Mouse (Mus musculus): Measurements from ENCODE around the gene Tfap2c.

The Tfap2c gene

GRCm38 (mm10) chr2:172551872-172552271, 2.5 kb downstream of the Tfap2c start:
- DNase-seq, result no peak

GRCm38 (mm10) chr2:172552666-172553065, 3.3 kb downstream of the Tfap2c start:
- no peak for DNase-seq

- no peak for DNase-seq
These were observed 4.8 kb downstream of the Tfap2c start for GRCm38 (mm10) chr2:172554211-172554610.

- no peak for DNase-seq
These were observed 9.5 kb downstream of the Tfap2c start for GRCm38 (mm10) chr2:172558674-172559468.

GRCm38 (mm10) chr2:172561016-172561415, 11.6 kb downstream of the Tfap2c start:
- DNase-seq, result no peak

- DNase-seq, result no peak
These were observed 18.4 kb downstream of the Tfap2c start for GRCm38 (mm10) chr2:172567835-172568234.

GRCm38 (mm10) chr2:172568466-172568865, 19.1 kb downstream of the Tfap2c start:
- no peak for DNase-seq

- no peak for DNase-seq
These were observed 27.9 kb downstream of the Tfap2c start for GRCm38 (mm10) chr2:172577196-172577766.

- DNase-seq, result no peak
These were observed 29.8 kb downstream of the Tfap2c start for GRCm38 (mm10) chr2:172579221-172579620.

GRCm38 (mm10) chr2:172580536-172581265, 31.3 kb downstream of the Tfap2c start:
- DNase-seq, result no peak

- no peak for DNase-seq
These were observed 33.9 kb downstream of the Tfap2c start for GRCm38 (mm10) chr2:172583312-172583711.

GRCm38 (mm10) chr2:172585329-172585728, 35.9 kb downstream of the Tfap2c start:
- no peak for DNase-seq

- no peak for DNase-seq
These were observed 39.7 kb downstream of the Tfap2c start for GRCm38 (mm10) chr2:172589048-172589447.

GRCm38 (mm10) chr2:172590839-172591238, 41.4 kb downstream of the Tfap2c start:
- no peak for DNase-seq

- DNase-seq, result no peak
These were observed 44.9 kb downstream of the Tfap2c start for GRCm38 (mm10) chr2:172594326-172594725.

- DNase-seq, result no peak
These were observed 47.7 kb downstream of the Tfap2c start for GRCm38 (mm10) chr2:172597056-172597455.

- no peak for DNase-seq
These were observed 48.5 kb downstream of the Tfap2c start for GRCm38 (mm10) chr2:172597881-172598280.

- no peak for DNase-seq
These were observed 55.2 kb downstream of the Tfap2c start for GRCm38 (mm10) chr2:172604625-172605024.

- DNase-seq, result no peak
These were observed 56.2 kb downstream of the Tfap2c start for GRCm38 (mm10) chr2:172605642-172606041.

GRCm38 (mm10) chr2:172607710-172608109, 58.3 kb downstream of the Tfap2c start:
- no peak for DNase-seq
